Mouse (Mus musculus): Measurements from ENCODE around the gene Tmprss4.

DNA sequence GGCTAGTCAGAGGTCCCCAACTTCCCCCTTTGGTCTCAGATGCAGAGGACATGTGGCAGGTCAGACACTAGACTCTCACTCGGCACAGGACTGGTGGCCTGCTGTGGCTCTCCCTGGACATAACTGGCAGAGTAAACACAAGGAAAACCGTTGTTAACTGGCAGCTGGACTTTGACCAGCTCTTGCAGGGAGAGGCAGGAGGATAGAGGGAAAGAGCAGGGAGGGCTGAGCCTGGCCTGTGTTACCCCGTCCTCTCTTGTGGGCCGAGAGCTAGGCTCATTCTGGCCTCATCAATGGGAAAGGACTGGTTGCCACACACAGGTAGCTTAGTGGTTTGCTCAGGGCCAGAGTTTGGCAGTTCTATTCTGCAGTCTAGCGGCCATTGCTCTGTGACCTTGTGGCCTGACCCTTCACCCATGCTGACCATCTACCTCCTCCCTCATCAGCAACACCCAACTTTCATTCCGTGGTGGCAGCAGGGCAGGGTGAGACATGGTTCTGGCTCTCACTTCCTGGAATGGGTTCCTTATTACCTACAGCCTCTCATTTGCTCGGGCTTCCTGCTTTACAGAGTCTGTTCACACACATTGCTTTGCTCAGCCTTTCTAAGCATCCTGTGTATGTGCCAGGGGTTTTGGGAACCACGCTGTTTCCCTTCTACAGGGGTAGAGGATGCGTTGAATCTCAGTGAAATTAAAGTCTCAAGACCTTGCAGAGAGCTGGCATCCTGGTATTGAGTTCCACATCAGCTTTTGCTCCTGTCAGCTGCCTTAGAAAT is 1.7 kb downstream of the Tmprss4 start:
- TF ChIP-seq EP300 (IDR thresholded peaks at IDR 0.05; ENCODE audit: insufficient read depth, low read depth, low read length) (no peak), POLR2A (IDR thresholded peaks at IDR 0.05; ENCODE audit: insufficient read depth, low read length) (no peak), CTCF (IDR thresholded peaks at IDR 0.05; ENCODE audit: low read depth, low read length) (no peak)

Measured in ES-Bruce4 (cell line).